Mouse (Mus musculus) stomach, postnatal 0 days (tissue): Measurements from ENCODE around the gene Ptbp3. TPM values are rescaled to one million over a fixed set of nuclear protein-coding genes. Genes with fewer than 3 reads are reported as not detected.

Experiments used
- ATAC-seq: fragments of 200-750 bp; cut with Nextera tagmentation; 2 replicates; pipeline ENCODE4 v1.8.0; 2017; ENCODE audit not compliant: low FRiP score, low TSS enrichment
- DNase-seq: peaks from one replicate; pipeline ENCODE4 v3.0.0-alpha.2; 2016; ENCODE audit warnings: low spot score
- H3K27ac ChIP-seq: fragments of 300-500 bp; sonication (generic); replicated peaks from 2 replicates; pipeline ENCODE4 v1.5.1; 2014; ENCODE audit warnings: mild to moderate bottlenecking, control low read depth
- H3K27me3 ChIP-seq: fragments of 300-500 bp; sonication (generic); 2 replicates; pipeline ENCODE4 v1.6.1; 2014; ENCODE audit warnings: low read length; ENCODE audit not compliant: control insufficient read depth, insufficient read depth
- H3K36me3 ChIP-seq: fragments of 300-500 bp; sonication (generic); 2 replicates; pipeline ENCODE4 v1.6.1; 2014; ENCODE audit warnings: low read length, mixed read lengths; ENCODE audit not compliant: control insufficient read depth, insufficient read depth
- H3K4me1 ChIP-seq: fragments of 300-500 bp; sonication (generic); replicated peaks from 2 replicates; pipeline ENCODE4 v1.6.1; 2014; ENCODE audit warnings: antibody characterized with exemption; ENCODE audit not compliant: control insufficient read depth, insufficient read depth
- H3K4me2 ChIP-seq: fragments of 300-500 bp; sonication (generic); replicated peaks from 2 replicates; pipeline ENCODE4 v1.6.1; 2014; ENCODE audit warnings: low read depth, mild to moderate bottlenecking, control low read depth, moderate library complexity
- H3K4me3 ChIP-seq: fragments of 300-500 bp; sonication (generic); 2 replicates; pipeline ENCODE4 v1.5.1; 2014; ENCODE audit warnings: low read depth, low read length, control low read depth
- H3K9ac ChIP-seq: fragments of 300-500 bp; sonication (generic); 2 replicates; pipeline ENCODE4 v1.6.1; 2014; ENCODE audit warnings: mild to moderate bottlenecking, low read length, control low read depth, mixed read lengths
- H3K9me3 ChIP-seq: fragments of 300-500 bp; sonication (generic); 2 replicates; pipeline ENCODE4 v1.6.1; 2016; ENCODE audit warnings: low read length; ENCODE audit not compliant: control insufficient read depth
- CTCF ChIP-seq: IDR thresholded peaks from 2 replicates; pipeline ENCODE4 v1.5.1; 2016; ENCODE audit warnings: antibody characterized with exemption, low read depth, mild to moderate bottlenecking, moderate library complexity
- EP300 ChIP-seq: optimal IDR thresholded peaks from 2 replicates; pipeline ENCODE3; 2016; ENCODE audit warnings: antibody characterized with exemption
- WGBS: fragments of 180-500 bp; shearing (Covaris S2); extraction: QIAGEN DNeasy Blood & Tissue Kit; methylation state at CpG from one replicate; pipeline ENCODE4 v1.1.7; 2014; 5-methylcytosine and 5-hydroxymethylcytosine counted together
- polyA plus RNA-seq: library from polyadenylated mRNA; unstranded; fragments of >200 nt; fragmentation: Nextera tagmentation; extraction: Ambion mirVana; gene quantifications from 2 replicates; pipeline ENCODE4 v1.2.1, GENCODE M21; 2015

The Ptbp3 gene
- polyA plus RNA-seq, 1 experiment from 2014 or later: 34.8 TPM

GRCm38 (mm10) chr4:59457091-59457490 lies 92.1 kb downstream of the Ptbp3 start:
- Histone ChIP-seq H3K4me1 (no peaks in the 10 kb centered on the region), H3K27ac (peak overlapping the region; percentile 81), H3K27me3 (no peaks in the 10 kb centered on the region), H3K4me3 (no peak overlapping the region), H3K9me3 (no peaks in the 10 kb centered on the region), H3K36me3 (no peaks in the 10 kb centered on the region), H3K4me2 (no peak overlapping the region), H3K9ac (no peak overlapping the region)
- WGBS: 80% methylated on average over 5 of the region's 5 CpGs
- no peak for DNase-seq
- TF ChIP-seq EP300: no peak
- TF ChIP-seq CTCF: no peak
- ATAC-seq: no peak

- TF ChIP-seq EP300 (no peak), CTCF (no peak)
- WGBS: 83% methylated on average over 2 of the region's 2 CpGs
- no peak overlapping the region for H3K9ac ChIP-seq
- ATAC-seq (no peak), DNase-seq (no peak)
- no peaks in the 10 kb centered on the region for H3K4me1 ChIP-seq
- H3K36me3 ChIP-seq: no peaks in the 10 kb centered on the region
- H3K4me2 ChIP-seq: no peak overlapping the region
- H3K4me3 ChIP-seq: no peak overlapping the region
- no peak overlapping the region for H3K27ac ChIP-seq
- H3K9me3 ChIP-seq: no peaks in the 10 kb centered on the region
- H3K27me3 ChIP-seq: no peaks in the 10 kb centered on the region
Observed at GRCm38 (mm10) chr4:59455465-59455864, 93.7 kb downstream of the Ptbp3 start.

GRCm38 (mm10) chr4:59454046-59454445 lies 95.1 kb downstream of the Ptbp3 start:
- TF ChIP-seq EP300 (no peak), CTCF (no peak)
- 47% methylated on average over 3 of the region's 3 CpGs for WGBS
- no peaks in the 10 kb centered on the region for H3K9me3 ChIP-seq
- H3K4me1 ChIP-seq: no peaks in the 10 kb centered on the region
- H3K4me2 ChIP-seq: no peak overlapping the region
- H3K36me3 ChIP-seq: no peaks in the 10 kb centered on the region
- no peak overlapping the region for H3K9ac ChIP-seq
- H3K4me3 ChIP-seq: no peak overlapping the region
- DNase-seq: no peak
- H3K27me3 ChIP-seq: no peaks in the 10 kb centered on the region
- ATAC-seq: no peak
- no peak overlapping the region for H3K27ac ChIP-seq

GRCm38 (mm10) chr4:59452503-59452933 lies 96.6 kb downstream of the Ptbp3 start:
- TF ChIP-seq CTCF (no peak), EP300 (no peak)
- ATAC-seq: peak; percentile 46
- 69% methylated on average over 8 of the region's 8 CpGs for WGBS
- Histone ChIP-seq H3K9me3 (no peaks in the 10 kb centered on the region), H3K9ac (no peak overlapping the region), H3K27me3 (no peaks in the 10 kb centered on the region), H3K4me3 (no peak overlapping the region), H3K27ac (no peak overlapping the region), H3K4me1 (no peaks in the 10 kb centered on the region), H3K4me2 (no peak overlapping the region), H3K36me3 (no peaks in the 10 kb centered on the region)
- DNase-seq: no peak

- Histone ChIP-seq H3K27ac (no peak overlapping the region; the same call in 1 of the 2 replicates), H3K4me3 (no peak overlapping the region), H3K4me2 (no peak overlapping the region), H3K27me3 (no peaks in the 10 kb centered on the region), H3K9me3 (no peaks in the 10 kb centered on the region), H3K9ac (no peak overlapping the region), H3K4me1 (no peaks in the 10 kb centered on the region), H3K36me3 (no peaks in the 10 kb centered on the region)
- no peak for TF ChIP-seq EP300
- TF ChIP-seq CTCF: no peak
- ATAC-seq (peak; percentile 30; the same call in 1 of the 2 replicates), DNase-seq (no peak)
- WGBS: 77% methylated on average over 3 of the region's 3 CpGs
Observed at GRCm38 (mm10) chr4:59450906-59451305, 98.3 kb downstream of the Ptbp3 start.

GRCm38 (mm10) chr4:59450234-59450854 lies 98.8 kb downstream of the Ptbp3 start:
- ATAC-seq (peak; percentile 19; the same call in 1 of the 2 replicates), DNase-seq (no peak)
- Histone ChIP-seq H3K27ac (peak overlapping the region; percentile 56; the same call in 1 of the 2 replicates), H3K9me3 (no peaks in the 10 kb centered on the region), H3K4me3 (no peak overlapping the region), H3K4me1 (no peaks in the 10 kb centered on the region), H3K27me3 (no peaks in the 10 kb centered on the region), H3K4me2 (no peak overlapping the region), H3K36me3 (no peaks in the 10 kb centered on the region), H3K9ac (no peak overlapping the region)
- WGBS: 55% methylated on average over 6 of the region's 6 CpGs
- TF ChIP-seq CTCF (no peak), EP300 (no peak)
